Mouse (Mus musculus) hindbrain, postnatal 0 days (tissue): ENCODE measurements at regions not wholly inside any gene's neighbourhood (a gene's known extent, or its start where the extent isn't known, plus 50 kb on each side); places are given as distances from the start of the nearest gene placed in this dataset.

Experiments
- ATAC-seq: fragments of 200-750 bp; cut with Nextera tagmentation; 2 replicates; pipeline ENCODE4 v1.8.0; 2017; ENCODE audit warnings: mild to moderate bottlenecking, moderate TSS enrichment, moderate library complexity
- DNase-seq: peaks from one replicate; pipeline ENCODE4 v3.0.0-alpha.2; 2015; ENCODE audit warnings: low spot score
- H3K27ac ChIP-seq: fragments of 300-500 bp; sonication (generic); 2 replicates; pipeline ENCODE4 v1.5.1; 2014; ENCODE audit warnings: mild to moderate bottlenecking
- H3K27me3 ChIP-seq: fragments of 300-500 bp; sonication (generic); 2 replicates; pipeline ENCODE4 v1.6.1; 2014; ENCODE audit warnings: low read length, mixed read lengths; ENCODE audit not compliant: insufficient read depth
- H3K36me3 ChIP-seq: fragments of 300-500 bp; sonication (generic); 2 replicates; pipeline ENCODE4 v1.6.1; 2014; ENCODE audit warnings: low read length, mixed read lengths; ENCODE audit not compliant: insufficient read depth
- H3K4me1 ChIP-seq: fragments of 300-500 bp; sonication (generic); 2 replicates; pipeline ENCODE4 v1.6.1; 2014; ENCODE audit warnings: antibody characterized with exemption, low read length, mixed read lengths; ENCODE audit not compliant: insufficient read depth
- H3K4me2 ChIP-seq: fragments of 300-500 bp; sonication (generic); 2 replicates; pipeline ENCODE4 v1.6.1; 2014; ENCODE audit warnings: low read depth, mild to moderate bottlenecking, low read length, moderate library complexity, mixed read lengths
- H3K4me3 ChIP-seq: fragments of 300-500 bp; sonication (generic); 2 replicates; pipeline ENCODE4 v1.5.1; 2014; ENCODE audit warnings: low read length
- H3K9ac ChIP-seq: fragments of 300-500 bp; sonication (generic); replicated peaks from 2 replicates; pipeline ENCODE4 v1.6.1; 2014; ENCODE audit warnings: mild to moderate bottlenecking, low read length, moderate library complexity, mixed read lengths
- H3K9me3 ChIP-seq: fragments of 300-500 bp; sonication (generic); 2 replicates; pipeline ENCODE4 v1.6.1; 2016; ENCODE audit warnings: low read length, mixed read lengths
- CTCF ChIP-seq: IDR thresholded peaks from 2 replicates; pipeline ENCODE4 v1.5.1; 2016; ENCODE audit warnings: antibody characterized with exemption, control low read depth, low read depth
- WGBS: fragments of 180-500 bp; shearing (Covaris S2); extraction: QIAGEN DNeasy Blood & Tissue Kit; methylation state at CpG from one replicate; pipeline ENCODE4 v1.1.7; 2014; 5-methylcytosine and 5-hydroxymethylcytosine counted together

- Histone ChIP-seq H3K27ac (no peak overlapping the region), H3K9me3 (no peaks in the 10 kb centered on the region), H3K9ac (no peak overlapping the region), H3K27me3 (no peaks in the 10 kb centered on the region), H3K4me3 (no peak overlapping the region), H3K36me3 (no peaks in the 10 kb centered on the region), H3K4me2 (no peak overlapping the region), H3K4me1 (no peaks in the 10 kb centered on the region)
- DNase-seq (no peak), ATAC-seq (no peak)
- 83% methylated on average over 5 of the region's 5 CpGs for WGBS
- TF ChIP-seq CTCF, result no peak
Observed at GRCm38 (mm10) chr10:111795056-111795455, 177.4 kb upstream of the Krr1 start.

- no peak overlapping the region for H3K4me2 ChIP-seq
- no peaks in the 10 kb centered on the region for H3K27me3 ChIP-seq
- ATAC-seq (no peak), DNase-seq (no peak)
- H3K36me3 ChIP-seq, result no peaks in the 10 kb centered on the region
- no peaks in the 10 kb centered on the region for H3K4me1 ChIP-seq
- whole genome bisulfite sequencing, result 84% methylated on average over 3 of the region's 3 CpGs
- no peaks in the 10 kb centered on the region for H3K9me3 ChIP-seq
- no peak overlapping the region for H3K9ac ChIP-seq
- no peak overlapping the region for H3K27ac ChIP-seq
- TF ChIP-seq CTCF, result no peak
- H3K4me3 ChIP-seq, result no peak overlapping the region
Observed at GRCm38 (mm10) chr10:111795756-111796155, 176.7 kb upstream of the Krr1 start.

GRCm38 (mm10) chr10:111798851-111799281, 173.6 kb upstream of the Krr1 start:
- no peak overlapping the region for H3K4me2 ChIP-seq
- no peaks in the 10 kb centered on the region for H3K27me3 ChIP-seq
- TF ChIP-seq CTCF, result no peak
- H3K4me1 ChIP-seq, result no peaks in the 10 kb centered on the region; the same call in 1 of the 2 replicates
- H3K36me3 ChIP-seq, result no peaks in the 10 kb centered on the region
- no peak for ATAC-seq
- H3K9me3 ChIP-seq, result no peaks in the 10 kb centered on the region
- no peak overlapping the region for H3K4me3 ChIP-seq
- 68% methylated on average over 7 of the region's 7 CpGs for WGBS
- no peak overlapping the region for H3K9ac ChIP-seq
- no peak for DNase-seq
- no peak overlapping the region for H3K27ac ChIP-seq

- no peak for TF ChIP-seq CTCF
- Histone ChIP-seq H3K9ac (no peak overlapping the region), H3K36me3 (no peaks in the 10 kb centered on the region), H3K27ac (no peak overlapping the region), H3K27me3 (no peaks in the 10 kb centered on the region), H3K4me1 (no peaks in the 10 kb centered on the region; the same call in 1 of the 2 replicates), H3K4me3 (no peak overlapping the region), H3K9me3 (no peaks in the 10 kb centered on the region), H3K4me2 (no peak overlapping the region)
- WGBS, result 30% methylated on average over 14 of the region's 14 CpGs
- no peak for ATAC-seq
- DNase-seq, result no peak
Observed at GRCm38 (mm10) chr10:111799850-111800589, 172.4 kb upstream of the Krr1 start.

- H3K27me3 ChIP-seq, result no peaks in the 10 kb centered on the region
- no peaks in the 10 kb centered on the region for H3K36me3 ChIP-seq
- WGBS, result 75% methylated on average over 3 of the region's 3 CpGs
- DNase-seq, result no peak
- H3K4me1 ChIP-seq, result no peaks in the 10 kb centered on the region; the same call in 1 of the 2 replicates
- ATAC-seq, result no peak
- H3K9me3 ChIP-seq, result no peaks in the 10 kb centered on the region
- TF ChIP-seq CTCF, result no peak
- H3K4me2 ChIP-seq, result no peak overlapping the region
- no peak overlapping the region for H3K4me3 ChIP-seq
- no peak overlapping the region for H3K27ac ChIP-seq
- H3K9ac ChIP-seq, result no peak overlapping the region
Observed at GRCm38 (mm10) chr10:111800590-111800935, 171.9 kb upstream of the Krr1 start.

GRCm38 (mm10) chr10:111801021-111801793, 171.3 kb upstream of the Krr1 start:
- Histone ChIP-seq H3K27ac (peak overlapping the region; percentile 1; the same call in 1 of the 2 replicates), H3K4me3 (no peak overlapping the region), H3K36me3 (no peaks in the 10 kb centered on the region), H3K9me3 (no peaks in the 10 kb centered on the region), H3K4me1 (no peaks in the 10 kb centered on the region; the same call in 1 of the 2 replicates), H3K4me2 (no peak overlapping the region), H3K9ac (no peak overlapping the region), H3K27me3 (no peaks in the 10 kb centered on the region)
- peak; percentile 39 for DNase-seq
- ATAC-seq, result peak; percentile 62
- WGBS, result 46% methylated on average over 12 of the region's 12 CpGs
- no peak for TF ChIP-seq CTCF
